Mouse (Mus musculus) pancreas, adult 10 weeks (tissue): ENCODE measurements around the gene Ccnjl. TPM values are rescaled to one million over a fixed set of nuclear protein-coding genes. Genes with fewer than 3 reads are reported as not detected.

ENCODE experiments used
- polyA plus RNA-seq: library from polyadenylated mRNA; stranded (reverse); fragments of 350-450 nt; fragmentation: Illumina TruSeq; extraction: RNeasy Lipid Tissue Mini Kit (QIAGEN cat#74804); gene quantifications from one replicate; pipeline ENCODE4 v1.2.3, GENCODE M21; 2015; ENCODE audit warnings: low read depth, low replicate concordance; ENCODE audit not compliant: insufficient read depth

The Ccnjl gene
- 0.70 TPM for polyA plus RNA-seq

DNA sequence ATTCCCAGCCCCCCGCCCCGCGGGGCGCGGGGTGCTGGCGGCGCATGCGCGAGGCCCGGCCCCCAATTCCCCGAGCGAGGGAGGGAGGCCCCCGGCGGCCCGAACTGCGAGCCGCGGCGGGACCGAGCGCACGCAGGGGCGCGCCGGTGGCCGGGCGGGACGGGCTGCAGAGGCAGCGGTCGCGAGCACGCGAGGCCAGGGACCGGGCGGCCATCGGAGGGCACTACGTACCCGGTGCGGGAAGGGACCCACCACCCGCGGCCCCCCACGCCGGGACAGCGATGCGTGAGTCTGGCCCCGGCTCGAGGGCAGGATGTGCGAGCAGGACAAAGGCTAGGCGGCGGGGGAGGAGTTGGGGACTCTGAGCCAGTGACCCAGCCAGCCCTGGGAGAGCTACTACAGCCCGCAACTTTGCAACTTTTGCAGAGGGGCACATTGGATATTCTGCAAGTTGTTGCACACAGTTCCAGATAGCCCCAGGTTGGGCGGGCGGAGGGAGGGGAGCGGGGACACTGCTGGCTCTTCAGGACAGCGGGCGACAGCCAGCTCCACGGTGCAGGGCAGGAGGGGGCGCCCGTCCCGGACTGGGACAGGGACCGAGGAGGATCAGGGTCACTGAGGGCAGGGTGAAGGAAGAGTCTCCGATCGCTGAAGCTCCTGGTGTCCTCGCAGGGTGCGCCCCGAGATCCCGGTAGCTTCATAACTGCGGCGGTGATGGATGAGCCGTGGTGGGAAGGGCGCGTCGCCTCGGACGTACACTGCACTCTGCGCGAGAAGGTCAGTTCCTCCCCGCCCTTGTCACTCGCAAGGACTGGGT is at the start of gene Ccnjl:
Gene Ccnjl, plus strand, starts transcription at position 102 of the 817 bp plus-strand sequence.

GRCm38 (mm10) chr11:43586324-43587090 is 57.9 kb downstream of the Ccnjl start, which contains the start of gene 4933415A04Rik:
4933415A04Rik (plus strand) TSS chr11:43587040.

DNA sequence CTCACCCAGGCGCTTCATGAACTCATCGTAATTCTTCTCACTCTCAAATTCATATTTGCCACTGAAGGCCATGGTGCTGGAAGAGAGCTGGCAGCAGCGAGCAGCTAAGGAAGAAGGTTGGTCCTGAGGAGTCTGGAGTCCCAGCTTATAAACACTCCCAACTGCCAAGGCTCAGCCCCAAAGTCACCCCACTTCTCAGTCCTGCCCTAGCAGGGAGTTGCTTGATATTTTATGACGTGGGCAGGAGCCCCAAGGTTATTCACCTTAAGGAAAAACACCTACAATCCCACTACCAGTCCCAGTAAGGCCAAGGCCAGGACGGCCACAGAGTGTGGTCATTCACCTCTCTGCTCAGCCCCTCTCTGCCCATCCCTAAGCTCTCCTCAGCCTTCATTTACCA is 72.9 kb downstream of the Ccnjl start, which contains the start of gene Fabp6:
Gene Fabp6, minus strand, starts transcription at position 101 of the 400 bp plus-strand sequence.

Other genes with a start within 250 kb of the Ccnjl start
- 22.2 TPM for gene Pttg1, start 102.5 kb upstream of the Ccnjl start, polyA plus RNA-seq
- gene Slu7, start 95.0 kb upstream of the Ccnjl start, polyA plus RNA-seq, result 7.8 TPM
- gene C1qtnf2, start 54.5 kb upstream of the Ccnjl start, polyA plus RNA-seq, result 3.0 TPM
- gene 4933415A04Rik, start 58.3 kb downstream of the Ccnjl start, polyA plus RNA-seq, result not detected
- not detected for gene Fabp6, start 72.8 kb downstream of the Ccnjl start, polyA plus RNA-seq
- gene Pwwp2a, start 153.2 kb downstream of the Ccnjl start, polyA plus RNA-seq, result 4.5 TPM
- 10.1 TPM for gene Ttc1, start 219.2 kb downstream of the Ccnjl start, polyA plus RNA-seq